Mouse (Mus musculus) thymus, adult 2 months (tissue): ENCODE results near the gene Fhit.

Experiments
- CTCF ChIP-seq: fragments of 200-500 bp; IDR thresholded peaks from 2 replicates; pipeline ENCODE4 v1.5.1; 2012; ENCODE audit warnings: mild to moderate bottlenecking, control low read depth, low read length, moderate library complexity, borderline replicate concordance; ENCODE audit not compliant: control insufficient read depth, poor library complexity, insufficient read depth; ENCODE audit errors: extremely low read depth
- POLR2A ChIP-seq: fragments of 200-500 bp; IDR thresholded peaks from 2 replicates; pipeline ENCODE4 v1.6.1; 2012; ENCODE audit warnings: mild to moderate bottlenecking, low read length, control low read depth, moderate library complexity; ENCODE audit not compliant: control insufficient read depth, poor library complexity, insufficient read depth; ENCODE audit errors: extremely low read depth

GRCm38 (mm10) chr14:10022304-10022703 lies 1139.5 kb downstream of the Fhit start:
- TF ChIP-seq POLR2A (no peak), CTCF (no peak)
